Mouse (Mus musculus): ENCODE measurements around the gene Itpr2.

DNA sequence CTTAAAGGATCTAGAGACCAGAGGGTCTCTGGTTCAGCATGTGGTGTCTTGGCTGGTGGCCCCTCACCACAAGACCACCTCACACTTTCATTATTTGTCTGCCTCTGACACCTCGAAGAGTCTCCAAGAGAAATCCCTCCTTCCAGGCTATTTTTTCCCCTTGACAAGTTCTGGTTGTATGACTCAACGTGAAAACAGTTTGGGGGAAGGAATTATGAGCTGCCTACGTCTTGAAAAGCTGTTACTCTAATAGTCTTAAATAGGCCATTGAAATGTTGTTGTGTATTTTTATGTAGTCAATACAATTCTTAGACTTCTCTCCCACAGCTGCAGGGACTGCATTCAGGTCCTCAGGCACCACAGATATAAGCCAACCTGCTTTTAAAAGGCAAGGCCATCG, 391.6 kb downstream of the Itpr2 start:
- TF ChIP-seq EP300 (IDR thresholded peaks at IDR 0.05; ENCODE audit: low read depth) = no peak
- TF ChIP-seq CTCF (IDR thresholded peaks at IDR 0.05; ENCODE audit: low read depth) = no peak
